Mouse (Mus musculus): ENCODE results near the gene As3mt. TPM values are rescaled to one million over a fixed set of nuclear protein-coding genes. Genes with fewer than 3 reads are reported as not detected.

The As3mt gene
- polyA plus RNA-seq (2012; fragmentation: generic; extraction: Trizol): 4.1 TPM

- TF ChIP-seq SRF (IDR thresholded peaks at IDR 0.05; ENCODE audit: control insufficient read depth, insufficient read length, low read depth) (no peak), CEBPB (IDR thresholded peaks at IDR 0.05; ENCODE audit: insufficient read depth, poor library complexity, severe bottlenecking) (no peak), REST (IDR thresholded peaks at IDR 0.05; ENCODE audit: insufficient read depth, insufficient read length) (no peak), MYOG (IDR thresholded peaks at IDR 0.05; ENCODE audit: control insufficient read depth in 1 of 3, insufficient read depth in 1 of 3, insufficient read length in 2 of 3, low read depth in 2 of 3) (no peak), TCF3 (IDR thresholded peaks at IDR 0.05; ENCODE audit: insufficient read length, low read depth) (no peak), TCF12 (IDR thresholded peaks at IDR 0.05; ENCODE audit: insufficient read depth, poor library complexity, severe bottlenecking) (no peak), MAX (IDR thresholded peaks at IDR 0.05; ENCODE audit: low read depth) (no peak), POLR2A (IDR thresholded peaks at IDR 0.05; ENCODE audit: insufficient read length, low read depth) (no peak), E2F4 (IDR thresholded peaks at IDR 0.05; ENCODE audit: insufficient read depth) (no peak), POLR2AphosphoS2 (IDR thresholded peaks at IDR 0.05; ENCODE audit: insufficient read length, low read depth) (no peak), MYOD1 (IDR thresholded peaks at IDR 0.05; ENCODE audit: control insufficient read depth in 1 of 3, insufficient read length in 2 of 3, low read depth in 2 of 3) (no peak), USF1 (IDR thresholded peaks at IDR 0.05; ENCODE audit: low read depth) (no peak)
- Histone ChIP-seq H3ac (ENCODE audit: control insufficient read depth, insufficient read length) (no peak within 1 kb of the TSS), H3K4me2 (ENCODE audit: low read depth) (peak within 1 kb of the TSS; percentile 55), H3K4me3 (peak within 1 kb of the TSS; percentile 5), H3K36me3 (ENCODE audit: control insufficient read depth, insufficient read depth) (no peaks in the 10 kb centered on the region), H3K27me3 (ENCODE audit: control insufficient read depth, insufficient read depth, insufficient read length) (no peaks in the 10 kb centered on the region), H3K79me2 (ENCODE audit: control insufficient read depth, insufficient read depth) (no peaks in the 10 kb centered on the region)
Observed at GRCm38 (mm10) chr19:46707296-46708151, at the start of gene As3mt. Gene As3mt, plus strand, starts transcription at chr19:46707458.

- Histone ChIP-seq H3ac (ENCODE audit: control insufficient read depth, insufficient read length) (no peak overlapping the region), H3K4me3 (no peak overlapping the region), H3K27me3 (ENCODE audit: control insufficient read depth, insufficient read depth, insufficient read length) (no peaks in the 10 kb centered on the region), H3K4me2 (ENCODE audit: low read depth) (no peak overlapping the region), H3K79me2 (ENCODE audit: control insufficient read depth, insufficient read depth) (no peaks in the 10 kb centered on the region), H3K36me3 (ENCODE audit: control insufficient read depth, insufficient read depth) (peaks cover 16% of the 10 kb centered on the region)
- TF ChIP-seq SRF (IDR thresholded peaks at IDR 0.05; ENCODE audit: control insufficient read depth, insufficient read length, low read depth) (no peak), MYOG (IDR thresholded peaks at IDR 0.05; ENCODE audit: control insufficient read depth in 1 of 3, insufficient read depth in 1 of 3, insufficient read length in 2 of 3, low read depth in 2 of 3) (no peak), REST (IDR thresholded peaks at IDR 0.05; ENCODE audit: insufficient read depth, insufficient read length) (no peak), POLR2A (IDR thresholded peaks at IDR 0.05; ENCODE audit: insufficient read length, low read depth) (no peak), TCF3 (IDR thresholded peaks at IDR 0.05; ENCODE audit: insufficient read length, low read depth) (no peak), POLR2AphosphoS2 (IDR thresholded peaks at IDR 0.05; ENCODE audit: insufficient read length, low read depth) (peak; percentile 77)
Observed at GRCm38 (mm10) chr19:46658348-46658747, 48.9 kb upstream of the As3mt start.

GRCm38 (mm10) chr19:46658851-46659250 is 48.4 kb upstream of the As3mt start:
- no peak overlapping the region for H3K4me3 ChIP-seq
- H3K27me3 ChIP-seq (ENCODE audit: control insufficient read depth, insufficient read depth, insufficient read length): no peaks in the 10 kb centered on the region
- TF ChIP-seq TCF12 (IDR thresholded peaks at IDR 0.05; ENCODE audit: insufficient read depth, poor library complexity, severe bottlenecking) (no peak), POLR2AphosphoS2 (IDR thresholded peaks at IDR 0.05; ENCODE audit: insufficient read length, low read depth) (peak; percentile 24), REST (IDR thresholded peaks at IDR 0.05; ENCODE audit: insufficient read depth, insufficient read length) (no peak)
- H3K79me2 ChIP-seq (ENCODE audit: control insufficient read depth, insufficient read depth): no peaks in the 10 kb centered on the region
- H3ac ChIP-seq (ENCODE audit: control insufficient read depth, insufficient read length): no peak overlapping the region
- peaks cover 16% of the 10 kb centered on the region for H3K36me3 ChIP-seq (ENCODE audit: control insufficient read depth, insufficient read depth)
- H3K4me2 ChIP-seq (ENCODE audit: low read depth): no peak overlapping the region

- no peak overlapping the region for H3K4me2 ChIP-seq (ENCODE audit: low read depth)
- H3K36me3 ChIP-seq (ENCODE audit: control insufficient read depth, insufficient read depth): peaks cover 3% of the 10 kb centered on the region
- H3ac ChIP-seq (ENCODE audit: control insufficient read depth, insufficient read length): no peak overlapping the region
- H3K27me3 ChIP-seq (ENCODE audit: control insufficient read depth, insufficient read depth, insufficient read length): no peaks in the 10 kb centered on the region
- no peak overlapping the region for H3K4me3 ChIP-seq
- TF ChIP-seq MYOG (IDR thresholded peaks at IDR 0.05; ENCODE audit: control insufficient read depth in 1 of 3, insufficient read depth in 1 of 3, insufficient read length in 2 of 3, low read depth in 2 of 3): no peak
- TF ChIP-seq REST (IDR thresholded peaks at IDR 0.05; ENCODE audit: insufficient read depth, insufficient read length): no peak
- TF ChIP-seq CEBPB (IDR thresholded peaks at IDR 0.05; ENCODE audit: insufficient read depth, poor library complexity, severe bottlenecking): no peak
- TF ChIP-seq SRF (IDR thresholded peaks at IDR 0.05; ENCODE audit: control insufficient read depth, insufficient read length, low read depth): no peak
- no peak for TF ChIP-seq TCF12 (IDR thresholded peaks at IDR 0.05; ENCODE audit: insufficient read depth, poor library complexity, severe bottlenecking)
- TF ChIP-seq POLR2AphosphoS2 (IDR thresholded peaks at IDR 0.05; ENCODE audit: insufficient read length, low read depth): no peak
- no peak for TF ChIP-seq TCF3 (IDR thresholded peaks at IDR 0.05; ENCODE audit: insufficient read length, low read depth)
- no peak for TF ChIP-seq POLR2A (IDR thresholded peaks at IDR 0.05; ENCODE audit: insufficient read length, low read depth)
- TF ChIP-seq MYOD1 (IDR thresholded peaks at IDR 0.05; ENCODE audit: control insufficient read depth in 1 of 3, insufficient read length in 2 of 3, low read depth in 2 of 3): no peak
- no peak for TF ChIP-seq E2F4 (IDR thresholded peaks at IDR 0.05; ENCODE audit: insufficient read depth)
- no peaks in the 10 kb centered on the region for H3K79me2 ChIP-seq (ENCODE audit: control insufficient read depth, insufficient read depth)
Observed at GRCm38 (mm10) chr19:46661511-46661910, 45.7 kb upstream of the As3mt start.

- no peak for TF ChIP-seq REST (IDR thresholded peaks at IDR 0.05; ENCODE audit: insufficient read depth, insufficient read length)
- TF ChIP-seq MYOG (IDR thresholded peaks at IDR 0.05; ENCODE audit: control insufficient read depth in 1 of 3, insufficient read depth in 1 of 3, insufficient read length in 2 of 3, low read depth in 2 of 3): no peak
- TF ChIP-seq TCF12 (IDR thresholded peaks at IDR 0.05; ENCODE audit: insufficient read depth, poor library complexity, severe bottlenecking): no peak
- no peak for TF ChIP-seq MAX (IDR thresholded peaks at IDR 0.05; ENCODE audit: low read depth)
- TF ChIP-seq SRF (IDR thresholded peaks at IDR 0.05; ENCODE audit: control insufficient read depth, insufficient read length, low read depth): no peak
Observed at GRCm38 (mm10) chr19:46662214-46662613, 45.0 kb upstream of the As3mt start.

More at GRCm38 (mm10) chr19:46662214-46662613, 45.0 kb upstream of the As3mt start:
- no peaks in the 10 kb centered on the region for H3K36me3 ChIP-seq (ENCODE audit: control insufficient read depth, insufficient read depth)
- no peak overlapping the region for H3K4me2 ChIP-seq (ENCODE audit: low read depth)
- H3K4me3 ChIP-seq: no peak overlapping the region
- H3K79me2 ChIP-seq (ENCODE audit: control insufficient read depth, insufficient read depth): no peaks in the 10 kb centered on the region
- no peaks in the 10 kb centered on the region for H3K27me3 ChIP-seq (ENCODE audit: control insufficient read depth, insufficient read depth, insufficient read length)
- no peak overlapping the region for H3ac ChIP-seq (ENCODE audit: control insufficient read depth, insufficient read length)

Measured in myocyte (in vitro differentiated cells).